Mouse (Mus musculus) MEL (cell line): ENCODE results near the gene Tatdn2. TPM values are rescaled to one million over a fixed set of nuclear protein-coding genes. Genes with fewer than 3 reads are reported as not detected.

ENCODE experiments used
- DNase-seq: peaks from one replicate; pipeline ENCODE4 v3.0.0; 2011; ENCODE audit warnings: low read depth, low spot score
- H3K27ac ChIP-seq: 2 replicates; pipeline ENCODE4 v1.5.1; 2012; ENCODE audit warnings: low read depth, mild to moderate bottlenecking, control low read depth, low read length, moderate library complexity; ENCODE audit not compliant: control insufficient read depth
- H3K27me3 ChIP-seq, 2 experiments: fragments of 150-350 bp in 1 of 2; sonication (generic) in 1 of 2; 2 replicates each; pipeline ENCODE4 v1.6.1; 2012; ENCODE audit warnings: low read length in 2 of 2, mild to moderate bottlenecking in 2 of 2, improper control_type of control experiment in 1 of 2, moderate library complexity in 1 of 2; ENCODE audit not compliant: insufficient read depth in 2 of 2, control insufficient read depth in 1 of 2
- H3K36me3 ChIP-seq, 2 experiments: 2 replicates each; pipeline ENCODE4 v1.6.1; 2012 to 2014; ENCODE audit warnings: low read length in 2 of 2, improper control_type of control experiment in 1 of 2, inconsistent platforms in 1 of 2, mild to moderate bottlenecking in 1 of 2; ENCODE audit not compliant: insufficient read depth in 2 of 2, control insufficient read depth in 1 of 2
- H3K4me1 ChIP-seq, 2 experiments: fragments of 150-350 bp in 1 of 2; sonication (generic) in 1 of 2; 2 replicates each; pipeline ENCODE4 v1.6.1; 2012; ENCODE audit warnings: low read length in 2 of 2, improper control_type of control experiment in 1 of 2, mild to moderate bottlenecking in 1 of 2; ENCODE audit not compliant: insufficient read depth in 2 of 2, control insufficient read depth in 1 of 2
- H3K4me3 ChIP-seq, 2 experiments: fragments of 150-350 bp in 1 of 2; sonication (generic) in 1 of 2; 2 replicates each; pipeline ENCODE4 v1.5.1; 2012; ENCODE audit warnings: low read depth in 2 of 2, low read length in 2 of 2, mild to moderate bottlenecking in 2 of 2, moderate library complexity in 2 of 2, control low read depth in 1 of 2, improper control_type of control experiment in 1 of 2; ENCODE audit not compliant: control insufficient read depth in 1 of 2, insufficient read depth in 1 of 2
- H3K79me2 ChIP-seq: 2 replicates; pipeline ENCODE4 v1.6.1; 2012; ENCODE audit warnings: mild to moderate bottlenecking, low read length, moderate library complexity; ENCODE audit not compliant: control insufficient read depth, poor library complexity, insufficient read depth
- H3K9ac ChIP-seq: 2 replicates; pipeline ENCODE4 v1.6.1; 2012; ENCODE audit warnings: low read depth, mild to moderate bottlenecking, control low read depth, low read length, moderate library complexity; ENCODE audit not compliant: control insufficient read depth, poor library complexity, severe bottlenecking
- H3K9me3 ChIP-seq: fragments of 150-350 bp; sonication (generic); replicated peaks from 2 replicates; pipeline ENCODE4 v1.6.1; 2012; ENCODE audit warnings: mild to moderate bottlenecking, low read length, improper control_type of control experiment, moderate library complexity; ENCODE audit not compliant: insufficient read depth
- BHLHE40 ChIP-seq: IDR thresholded peaks from 2 replicates; pipeline ENCODE4 v1.6.1; 2012; ENCODE audit warnings: low read depth, mild to moderate bottlenecking, inconsistent platforms, low read length, improper control_type of control experiment, borderline replicate concordance
- CHD2 ChIP-seq: IDR thresholded peaks from 2 replicates; pipeline ENCODE4 v1.6.1; 2011; ENCODE audit warnings: low read length, improper control_type of control experiment
- E2F4 ChIP-seq: IDR thresholded peaks from 2 replicates; pipeline ENCODE4 v1.6.1; 2011; ENCODE audit warnings: low read depth, low read length, improper control_type of control experiment, borderline replicate concordance
- ELF1 ChIP-seq: IDR thresholded peaks from 2 replicates; pipeline ENCODE4 v1.6.1; 2014; ENCODE audit warnings: low read depth, mild to moderate bottlenecking, inconsistent platforms, low read length, improper control_type of control experiment, moderate library complexity
- ETS1 ChIP-seq: IDR thresholded peaks from 2 replicates; pipeline ENCODE4 v1.6.1; 2012; ENCODE audit warnings: low read depth, mild to moderate bottlenecking, inconsistent platforms, low read length, improper control_type of control experiment, moderate library complexity
- KAT2A ChIP-seq: conservative IDR thresholded peaks from 2 replicates; pipeline ENCODE4 v1.6.1; 2012; ENCODE audit warnings: low read depth, low read length, improper control_type of control experiment, inconsistent platforms
- MAFK ChIP-seq: IDR thresholded peaks from 2 replicates; pipeline ENCODE4 v1.6.1; 2011; ENCODE audit warnings: low read depth, mild to moderate bottlenecking, low read length, improper control_type of control experiment, borderline replicate concordance
- MAZ ChIP-seq: IDR thresholded peaks from 2 replicates; pipeline ENCODE4 v1.6.1; 2012; ENCODE audit warnings: low read depth, mild to moderate bottlenecking, inconsistent platforms, low read length, improper control_type of control experiment
- MYB ChIP-seq: IDR thresholded peaks from 2 replicates; pipeline ENCODE4 v1.6.1; 2011; ENCODE audit warnings: mild to moderate bottlenecking, low read depth, low read length, improper control_type of control experiment
- POLR2A ChIP-seq, 2 experiments: IDR thresholded peaks; 2 replicates each; pipeline ENCODE4 v1.6.1; 2011 to 2012; ENCODE audit warnings: low read length in 2 of 2, mild to moderate bottlenecking in 2 of 2, control low read depth in 1 of 2, improper control_type of control experiment in 1 of 2, low read depth in 1 of 2, moderate library complexity in 1 of 2; ENCODE audit not compliant: control insufficient read depth in 1 of 2, insufficient read depth in 1 of 2, poor library complexity in 1 of 2
- POLR2AphosphoS5 ChIP-seq: IDR thresholded peaks from 2 replicates; pipeline ENCODE4 v1.6.1; 2012; ENCODE audit warnings: low read depth, borderline replicate concordance, mild to moderate bottlenecking, inconsistent platforms, low read length, moderate library complexity, mixed read lengths
- RAD21 ChIP-seq: IDR thresholded peaks from 2 replicates; pipeline ENCODE4 v1.6.1; 2011; ENCODE audit warnings: mild to moderate bottlenecking, low read depth, low read length, improper control_type of control experiment
- SIN3A ChIP-seq: IDR thresholded peaks from 2 replicates; pipeline ENCODE4 v1.6.1; 2012; ENCODE audit warnings: low read length, improper control_type of control experiment, inconsistent platforms
- SMC3 ChIP-seq: IDR thresholded peaks from 2 replicates; pipeline ENCODE4 v1.6.1; 2011; ENCODE audit warnings: low read depth, low read length, improper control_type of control experiment
- TBP ChIP-seq: IDR thresholded peaks from 2 replicates; pipeline ENCODE4 v1.8.0; 2011; ENCODE audit warnings: low read depth, low read length, improper control_type of control experiment
- UBTF ChIP-seq: IDR thresholded peaks from 2 replicates; pipeline ENCODE4 v1.6.1; 2012; ENCODE audit warnings: low read depth, mild to moderate bottlenecking, inconsistent platforms, low read length, improper control_type of control experiment, moderate library complexity, borderline replicate concordance; ENCODE audit not compliant: insufficient read depth
- USF2 ChIP-seq, 2 experiments: IDR thresholded peaks; 2 replicates each; pipeline ENCODE4 v1.6.1; 2011 to 2012; ENCODE audit warnings: improper control_type of control experiment in 2 of 2, low read length in 2 of 2, borderline replicate concordance in 1 of 2, inconsistent platforms in 1 of 2, low read depth in 1 of 2, mild to moderate bottlenecking in 1 of 2; ENCODE audit not compliant: insufficient read depth in 1 of 2
- ZC3H11A ChIP-seq: IDR thresholded peaks from 2 replicates; pipeline ENCODE4 v1.6.1; 2012; ENCODE audit warnings: low read depth, mild to moderate bottlenecking, inconsistent platforms, low read length, improper control_type of control experiment
- ZNF384 ChIP-seq: IDR thresholded peaks from 2 replicates; pipeline ENCODE4 v1.6.1; 2012; ENCODE audit warnings: low read depth, mild to moderate bottlenecking, inconsistent platforms, low read length, improper control_type of control experiment
- polyA plus RNA-seq, 2 experiments: library from polyadenylated mRNA; stranded (reverse) in 1 of 2; unstranded in 1 of 2; fragments of >175 nt in 1 of 2; fragments of >200 nt in 1 of 2; gene quantifications; 2 replicates each; pipeline versions ENCODE4 v1.2.1 to v1.2.4; 2012; ENCODE audit warnings: low replicate concordance in 2 of 2, low read depth in 1 of 2; ENCODE audit not compliant: insufficient read length in 2 of 2, insufficient read depth in 1 of 2, missing spikeins in 1 of 2
- total RNA-seq: library from RNA; depleted of rRNA; stranded (reverse); fragments of 300-350 nt; gene quantifications from 2 replicates; pipeline ENCODE4 v1.2.3, GENCODE M21; 2012

Gene Tatdn2
- total and polyA plus RNA-seq, 3 experiments = 102 to 136 (median 121) TPM

- Histone ChIP-seq H3K9me3 (no peaks in the 10 kb centered on the region), H3K4me3 (no peak overlapping the region), H3K79me2 (no peaks in the 10 kb centered on the region), H3K4me1 (peaks cover 3 to 22% of the 10 kb centered on the region in 2 experiments; a peak in 2 of 4 replicates), H3K27ac (no peak overlapping the region), H3K27me3 (no peaks in the 10 kb centered on the region), H3K36me3 (peaks cover 0 to 5% of the 10 kb centered on the region in 2 experiments; a peak in 2 of 4 replicates), H3K9ac (no peak overlapping the region)
- no peak for TF ChIP-seq MAZ
- no peak for TF ChIP-seq E2F4
- no peak for TF ChIP-seq POLR2A (IDR thresholded peaks at IDR 0.05; ENCODE audit: control insufficient read depth in 1 of 2, insufficient read depth in 1 of 2, low read depth in 1 of 2, low read length in 2 of 2, poor library complexity in 1 of 2)
- TF ChIP-seq SMC3 = no peak
- no peak for TF ChIP-seq ELF1
- TF ChIP-seq RAD21 = no peak
- no peak for TF ChIP-seq MYB
- TF ChIP-seq ZC3H11A = no peak
- no peak for TF ChIP-seq KAT2A
- no peak for TF ChIP-seq TBP
- TF ChIP-seq BHLHE40 = no peak
- no peak for TF ChIP-seq UBTF
- no peak for TF ChIP-seq ZNF384
- no peak for TF ChIP-seq POLR2AphosphoS5
- no peak for TF ChIP-seq SIN3A
- no peak for DNase-seq
Measured at GRCm38 (mm10) chr6:113651626-113652025, 45.2 kb upstream of the Tatdn2 start.

DNA sequence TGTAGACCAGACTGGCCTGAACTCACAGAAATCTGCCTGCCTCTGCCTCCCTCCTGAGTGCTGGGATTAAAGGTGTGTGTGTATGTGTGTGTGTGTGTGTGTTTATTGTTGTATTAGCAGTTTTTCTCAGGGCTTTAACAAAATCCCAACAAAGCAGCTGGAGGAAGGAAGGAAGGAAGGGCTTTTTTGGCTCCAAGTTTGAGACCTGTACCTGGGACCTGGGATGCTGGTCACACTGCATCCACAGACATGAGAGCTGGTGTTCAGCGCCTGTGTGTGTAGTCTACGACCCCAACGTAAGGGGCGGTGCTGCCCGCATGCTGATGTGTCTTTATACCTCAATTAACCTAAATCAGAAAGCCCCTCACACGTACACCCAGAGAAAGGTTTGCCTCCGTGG, 43.3 kb upstream of the Tatdn2 start:
- Histone ChIP-seq H3K4me1 (peaks cover 3 to 22% of the 10 kb centered on the region in 2 experiments; a peak in 2 of 4 replicates), H3K4me3 (no peak overlapping the region), H3K27me3 (no peaks in the 10 kb centered on the region), H3K9me3 (no peaks in the 10 kb centered on the region), H3K27ac (no peak overlapping the region), H3K9ac (no peak overlapping the region), H3K79me2 (no peaks in the 10 kb centered on the region), H3K36me3 (peaks cover 0 to 5% of the 10 kb centered on the region in 2 experiments; a peak in 2 of 4 replicates)
- DNase-seq = no peak
- TF ChIP-seq BHLHE40 (no peak), USF2 (IDR thresholded peaks at IDR 0.05; ENCODE audit: borderline replicate concordance in 1 of 2, insufficient read depth in 1 of 2, low read depth in 1 of 2, low read length in 2 of 2) (no peak), CHD2 (no peak), SMC3 (no peak), MAFK (no peak), ETS1 (no peak)
